Mouse (Mus musculus) natural killer cell, adult 2 months (primary cell): ENCODE data around the gene Apom.

Source experiments
- DNase-seq, 2 experiments: peaks; one replicate each; pipeline ENCODE4 v3.0.0; 2022; ENCODE audit warnings: low spot score in 2 of 2

Gene Apom

GRCm38 (mm10) chr17:35131500-35132173, at the start of gene Apom:
Apom (minus strand) TSS chr17:35132050.
- no peak for DNase-seq

GRCm38 (mm10) chr17:35180093-35180492, 48.2 kb upstream of the Apom start:
- peak; percentile 49 to 69 for DNase-seq

- DNase-seq, result peak; percentile 70 to 79
Measured at GRCm38 (mm10) chr17:35178528-35178927, 46.7 kb upstream of the Apom start.

- no peak for DNase-seq
Measured at GRCm38 (mm10) chr17:35175968-35176367, 44.1 kb upstream of the Apom start, which contains the start of gene Aif1. Aif1 (minus strand) TSS chr17:35176068.

- DNase-seq, result no peak
Measured at GRCm38 (mm10) chr17:35175382-35175781, 43.5 kb upstream of the Apom start.

GRCm38 (mm10) chr17:35174201-35174977, 42.5 kb upstream of the Apom start:
- DNase-seq, result no peak

GRCm38 (mm10) chr17:35173329-35173728, 41.5 kb upstream of the Apom start:
- DNase-seq, result peak in 1 of 2 experiments; percentile 65

GRCm38 (mm10) chr17:35172445-35173234, 40.8 kb upstream of the Apom start:
- DNase-seq, result no peak

GRCm38 (mm10) chr17:35168541-35169207, 36.8 kb upstream of the Apom start:
- peak in 1 of 2 experiments; percentile 52 for DNase-seq

GRCm38 (mm10) chr17:35167794-35168193, 35.9 kb upstream of the Apom start:
- no peak for DNase-seq

GRCm38 (mm10) chr17:35166352-35167035, 34.6 kb upstream of the Apom start:
- DNase-seq, result peak; percentile 67 to 79

- DNase-seq, result no peak
Measured at GRCm38 (mm10) chr17:35165451-35166155, 33.8 kb upstream of the Apom start.

- DNase-seq, result peak; percentile 97
Measured at GRCm38 (mm10) chr17:35164568-35165450, 33.0 kb upstream of the Apom start, which contains the start of gene Prrc2a. Prrc2a (minus strand) TSS chr17:35164897.

- DNase-seq, result no peak
Measured at GRCm38 (mm10) chr17:35164218-35164567, 32.3 kb upstream of the Apom start.

- DNase-seq, result no peak
Measured at GRCm38 (mm10) chr17:35163326-35164081, 31.7 kb upstream of the Apom start.

- no peak for DNase-seq
Measured at GRCm38 (mm10) chr17:35162730-35163129, 30.9 kb upstream of the Apom start.

GRCm38 (mm10) chr17:35162121-35162520, 30.3 kb upstream of the Apom start:
- no peak for DNase-seq

- no peak for DNase-seq
Measured at GRCm38 (mm10) chr17:35161421-35161820, 29.6 kb upstream of the Apom start.

GRCm38 (mm10) chr17:35159638-35160037, 27.8 kb upstream of the Apom start:
- DNase-seq, result no peak
